Mouse (Mus musculus) heart, adult 2 months (tissue): Measurements from ENCODE around the gene Arg2.

Source experiments
- CTCF ChIP-seq: fragments of 200-600 bp; IDR thresholded peaks from 2 replicates; pipeline ENCODE4 v1.8.1; 2022; ENCODE audit warnings: antibody characterized with exemption, mild to moderate bottlenecking, moderate library complexity
- EP300 ChIP-seq: fragments of 200-500 bp; IDR thresholded peaks from 2 replicates; pipeline ENCODE4 v1.6.1; 2011; ENCODE audit warnings: low read depth, low read length, control low read depth; ENCODE audit not compliant: insufficient read depth
- POLR2A ChIP-seq: fragments of 200-500 bp; IDR thresholded peaks from 2 replicates; pipeline ENCODE4 v1.6.1; 2011; ENCODE audit warnings: mild to moderate bottlenecking, low read depth, low read length, control low read depth; ENCODE audit not compliant: insufficient read depth

GRCm38 (mm10) chr12:79105312-79105711, 25.3 kb upstream of the Arg2 start:
- no peak for TF ChIP-seq CTCF
- TF ChIP-seq POLR2A, result no peak
- TF ChIP-seq EP300, result no peak
